Mouse (Mus musculus) midbrain, embryonic 15.5 days (tissue): Measurements from ENCODE around the gene Ophn1. TPM values are rescaled to one million over a fixed set of nuclear protein-coding genes. Genes with fewer than 3 reads are reported as not detected.

Source experiments
- ATAC-seq: fragments of 200-750 bp; cut with Nextera tagmentation; replicated peaks from 2 replicates; pipeline ENCODE4 v1.8.0; 2017; ENCODE audit warnings: moderate TSS enrichment
- H3K27ac ChIP-seq: fragments of 300-500 bp; sonication (generic); 2 replicates; pipeline ENCODE4 v1.5.1; 2015; ENCODE audit warnings: mild to moderate bottlenecking, inconsistent platforms
- H3K27me3 ChIP-seq: fragments of 300-500 bp; sonication (generic); replicated peaks from 2 replicates; pipeline ENCODE4 v1.6.1; 2015; ENCODE audit warnings: inconsistent platforms
- H3K36me3 ChIP-seq: fragments of 300-500 bp; sonication (generic); replicated peaks from 2 replicates; pipeline ENCODE4 v1.6.1; 2015; ENCODE audit warnings: inconsistent platforms
- H3K4me1 ChIP-seq: fragments of 300-500 bp; sonication (generic); 2 replicates; pipeline ENCODE4 v1.6.1; 2015; ENCODE audit warnings: inconsistent platforms
- H3K4me2 ChIP-seq: fragments of 300-500 bp; sonication (generic); 2 replicates; pipeline ENCODE4 v1.6.1; 2015; ENCODE audit warnings: inconsistent platforms, mild to moderate bottlenecking, moderate library complexity
- H3K4me3 ChIP-seq: fragments of 300-500 bp; sonication (generic); 2 replicates; pipeline ENCODE4 v1.5.1; 2015; ENCODE audit warnings: mild to moderate bottlenecking, inconsistent platforms
- H3K9ac ChIP-seq: fragments of 300-500 bp; sonication (generic); 2 replicates; pipeline ENCODE4 v1.6.1; 2015; ENCODE audit warnings: mild to moderate bottlenecking, inconsistent platforms
- H3K9me3 ChIP-seq: fragments of 300-500 bp; sonication (generic); 2 replicates; pipeline ENCODE4 v1.6.1; 2016; ENCODE audit warnings: inconsistent platforms
- WGBS: fragments of 180-500 bp; shearing (Covaris S2); methylation state at CpG from one replicate; pipeline ENCODE4 v1.1.7; 2015; ENCODE audit warnings: mixed read lengths; 5-methylcytosine and 5-hydroxymethylcytosine counted together
- polyA plus RNA-seq: library from polyadenylated mRNA; unstranded; fragments of >200 nt; fragmentation: Nextera tagmentation; extraction: Ambion mirVana; gene quantifications from 2 replicates; pipeline ENCODE4 v1.2.1, GENCODE M21; 2015

Gene Ophn1
- polyA plus RNA-seq, 1 experiment from 2014 or later: 46.6 TPM

- no peaks in the 10 kb centered on the region for H3K36me3 ChIP-seq
- no peak overlapping the region for H3K4me2 ChIP-seq
- H3K27ac ChIP-seq: no peak overlapping the region
- H3K9me3 ChIP-seq: no peaks in the 10 kb centered on the region
- H3K27me3 ChIP-seq: no peaks in the 10 kb centered on the region
- 55% methylated on average over 6 of the region's 6 CpGs for WGBS
- H3K9ac ChIP-seq: no peak overlapping the region
- no peaks in the 10 kb centered on the region for H3K4me1 ChIP-seq
- no peak overlapping the region for H3K4me3 ChIP-seq
- no peak for ATAC-seq
These were observed 15.7 kb downstream of the Ophn1 start for GRCm38 (mm10) chrX:98875144-98875543.

DNA sequence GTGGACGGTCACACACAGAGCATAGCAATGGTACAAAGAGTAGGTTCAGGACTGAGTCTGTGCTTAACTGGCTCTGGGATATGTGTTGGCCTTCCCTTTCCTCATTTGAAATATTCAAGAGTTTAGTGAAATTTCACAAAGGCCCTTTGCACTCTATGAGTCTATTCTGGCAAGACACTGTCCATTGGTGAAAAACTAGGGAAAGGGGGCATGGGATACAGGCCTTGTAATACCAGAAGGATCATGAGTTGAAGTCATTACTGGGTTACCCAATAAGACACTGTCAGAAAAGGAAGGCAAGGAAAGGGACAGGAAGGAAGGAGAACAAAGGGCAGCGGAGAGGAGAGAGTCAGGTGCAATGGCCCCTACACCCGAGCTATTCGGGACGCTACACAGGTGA, 16.7 kb downstream of the Ophn1 start:
- no peak overlapping the region for H3K9ac ChIP-seq

DNA sequence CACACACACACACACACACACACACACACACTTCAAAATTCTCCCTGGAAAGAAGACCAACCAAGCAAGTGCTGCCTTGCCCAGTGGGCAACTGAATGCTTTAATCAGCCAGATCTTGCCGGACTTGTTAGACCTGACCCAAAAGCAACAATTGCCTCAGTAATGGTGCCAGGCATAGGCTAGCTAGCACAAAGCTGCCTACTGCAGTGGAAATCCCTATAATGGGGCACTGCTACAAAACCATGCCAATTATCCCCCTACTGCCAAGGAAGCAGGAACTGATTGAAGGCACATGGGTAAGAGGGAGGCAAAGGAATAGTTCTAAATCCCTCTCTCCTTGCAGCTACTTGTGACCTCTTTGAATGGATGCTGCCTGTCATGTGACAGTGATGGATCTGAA, 18.8 kb downstream of the Ophn1 start:
- no peak overlapping the region for H3K4me2 ChIP-seq
- no peak overlapping the region for H3K4me3 ChIP-seq
- no peaks in the 10 kb centered on the region for H3K36me3 ChIP-seq
- no peak for ATAC-seq
- H3K4me1 ChIP-seq: no peaks in the 10 kb centered on the region
- no peaks in the 10 kb centered on the region for H3K9me3 ChIP-seq
- no peak overlapping the region for H3K27ac ChIP-seq
- no peak overlapping the region for H3K9ac ChIP-seq
- no peaks in the 10 kb centered on the region for H3K27me3 ChIP-seq
- WGBS: 76% methylated on average over 1 of the region's 1 CpGs

More for the DNA sequence above, 16.7 kb downstream of the Ophn1 start:
- no peak overlapping the region for H3K4me2 ChIP-seq
- 86% methylated on average over 5 of the region's 5 CpGs for WGBS
- no peak overlapping the region for H3K4me3 ChIP-seq
- H3K9me3 ChIP-seq: no peaks in the 10 kb centered on the region
- no peak for ATAC-seq
- no peaks in the 10 kb centered on the region for H3K4me1 ChIP-seq
- H3K27me3 ChIP-seq: no peaks in the 10 kb centered on the region
- H3K27ac ChIP-seq: no peak overlapping the region
- H3K36me3 ChIP-seq: no peaks in the 10 kb centered on the region

GRCm38 (mm10) chrX:98870541-98870940, 20.3 kb downstream of the Ophn1 start:
- Histone ChIP-seq H3K4me1 (no peaks in the 10 kb centered on the region), H3K27ac (no peak overlapping the region), H3K4me3 (no peak overlapping the region), H3K36me3 (no peaks in the 10 kb centered on the region), H3K9ac (no peak overlapping the region), H3K4me2 (no peak overlapping the region), H3K27me3 (no peaks in the 10 kb centered on the region), H3K9me3 (no peaks in the 10 kb centered on the region)
- 91% methylated on average over 1 of the region's 1 CpGs for WGBS
- no peak for ATAC-seq

DNA sequence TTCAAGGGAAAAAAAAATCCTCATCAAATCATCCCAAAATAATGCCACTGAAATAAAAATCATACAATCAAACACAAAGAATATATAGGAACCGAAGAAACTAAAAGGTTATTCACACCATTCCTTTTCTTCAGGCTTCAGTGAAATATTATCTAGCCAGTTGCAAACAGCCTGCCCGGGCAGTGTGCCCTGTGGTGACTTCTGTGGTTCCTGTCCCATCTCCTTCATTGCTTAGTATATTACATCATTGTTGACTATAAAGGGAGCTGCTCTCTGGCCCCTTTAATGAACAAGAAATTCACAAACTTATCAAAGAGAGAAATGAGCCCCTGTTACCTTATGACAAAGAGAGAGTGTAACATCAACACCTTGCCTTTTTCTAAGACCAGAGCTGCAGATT, 21.1 kb downstream of the Ophn1 start:
- Histone ChIP-seq H3K4me3 (no peak overlapping the region), H3K9ac (no peak overlapping the region), H3K4me2 (no peak overlapping the region), H3K36me3 (no peaks in the 10 kb centered on the region), H3K4me1 (no peaks in the 10 kb centered on the region), H3K9me3 (no peaks in the 10 kb centered on the region), H3K27ac (no peak overlapping the region), H3K27me3 (no peaks in the 10 kb centered on the region)
- WGBS: 83% methylated on average over 2 of the region's 2 CpGs
- no peak for ATAC-seq

GRCm38 (mm10) chrX:98869165-98869564, 21.7 kb downstream of the Ophn1 start:
- H3K9ac ChIP-seq: no peak overlapping the region
- H3K36me3 ChIP-seq: no peaks in the 10 kb centered on the region
- 83% methylated on average over 5 of the region's 5 CpGs for WGBS
- H3K4me3 ChIP-seq: no peak overlapping the region
- no peaks in the 10 kb centered on the region for H3K4me1 ChIP-seq
- H3K27me3 ChIP-seq: no peaks in the 10 kb centered on the region
- H3K27ac ChIP-seq: no peak overlapping the region
- ATAC-seq: no peak
- H3K4me2 ChIP-seq: no peak overlapping the region
- no peaks in the 10 kb centered on the region for H3K9me3 ChIP-seq

DNA sequence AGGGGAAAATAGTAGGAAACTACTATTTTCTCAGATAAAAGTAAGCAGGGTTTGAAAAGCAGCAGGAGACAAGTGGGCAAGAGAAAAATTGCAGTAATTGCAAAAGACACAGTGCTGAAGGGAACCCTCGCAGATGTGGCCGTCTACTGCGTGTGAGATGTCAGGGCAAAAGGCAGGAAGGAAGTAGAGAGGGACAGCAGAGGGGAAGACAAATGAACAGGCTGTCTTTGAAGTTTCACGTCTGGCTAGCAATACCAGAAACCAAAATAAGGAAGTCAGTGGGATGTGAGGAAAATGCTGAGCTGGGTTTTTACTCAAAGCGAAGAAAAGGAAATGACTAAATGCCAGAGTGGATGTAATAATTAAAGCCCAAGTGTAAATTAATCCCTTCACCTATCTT, 30.7 kb downstream of the Ophn1 start:
- Histone ChIP-seq H3K4me2 (no peak overlapping the region), H3K4me1 (no peaks in the 10 kb centered on the region), H3K4me3 (no peak overlapping the region), H3K9ac (no peak overlapping the region), H3K27ac (no peak overlapping the region), H3K36me3 (no peaks in the 10 kb centered on the region), H3K27me3 (no peaks in the 10 kb centered on the region), H3K9me3 (no peaks in the 10 kb centered on the region)
- 73% methylated on average over 5 of the region's 5 CpGs for WGBS
- ATAC-seq: no peak

DNA sequence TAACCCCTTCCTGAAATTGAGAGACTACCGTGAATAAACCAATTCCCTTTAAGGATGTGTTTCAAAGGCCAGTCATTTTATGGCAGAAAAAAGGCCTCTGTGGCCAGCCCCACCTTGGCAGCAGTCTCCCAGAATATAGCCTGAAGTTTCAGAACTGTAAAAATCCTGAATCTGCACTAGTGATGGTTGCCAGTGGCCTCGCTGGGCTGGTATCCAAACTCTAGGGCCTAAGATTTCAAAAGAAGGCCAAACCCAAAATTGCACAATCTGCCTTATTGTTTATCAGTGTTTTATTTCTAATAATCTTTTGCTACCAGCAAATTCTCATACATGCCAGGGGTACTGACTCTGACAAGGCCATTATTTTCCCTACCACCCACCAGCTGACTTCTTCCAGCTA, 34.8 kb downstream of the Ophn1 start:
- no peak overlapping the region for H3K27ac ChIP-seq
- 87% methylated on average over 2 of the region's 2 CpGs for WGBS
- no peak overlapping the region for H3K4me3 ChIP-seq
- H3K9ac ChIP-seq: no peak overlapping the region
- no peaks in the 10 kb centered on the region for H3K4me1 ChIP-seq
- ATAC-seq: no peak
- H3K27me3 ChIP-seq: no peaks in the 10 kb centered on the region
- no peaks in the 10 kb centered on the region for H3K36me3 ChIP-seq
- H3K4me2 ChIP-seq: no peak overlapping the region
- H3K9me3 ChIP-seq: no peaks in the 10 kb centered on the region

- H3K4me1 ChIP-seq: no peaks in the 10 kb centered on the region
- H3K9ac ChIP-seq: no peak overlapping the region
- H3K36me3 ChIP-seq: no peaks in the 10 kb centered on the region
- no peak overlapping the region for H3K27ac ChIP-seq
- no peak overlapping the region for H3K4me3 ChIP-seq
- no peak for ATAC-seq
- H3K27me3 ChIP-seq: no peaks in the 10 kb centered on the region
- no peak overlapping the region for H3K4me2 ChIP-seq
- H3K9me3 ChIP-seq: no peaks in the 10 kb centered on the region
- 84% methylated on average over 6 of the region's 6 CpGs for WGBS
These were observed 40.0 kb downstream of the Ophn1 start for GRCm38 (mm10) chrX:98850869-98851268.

DNA sequence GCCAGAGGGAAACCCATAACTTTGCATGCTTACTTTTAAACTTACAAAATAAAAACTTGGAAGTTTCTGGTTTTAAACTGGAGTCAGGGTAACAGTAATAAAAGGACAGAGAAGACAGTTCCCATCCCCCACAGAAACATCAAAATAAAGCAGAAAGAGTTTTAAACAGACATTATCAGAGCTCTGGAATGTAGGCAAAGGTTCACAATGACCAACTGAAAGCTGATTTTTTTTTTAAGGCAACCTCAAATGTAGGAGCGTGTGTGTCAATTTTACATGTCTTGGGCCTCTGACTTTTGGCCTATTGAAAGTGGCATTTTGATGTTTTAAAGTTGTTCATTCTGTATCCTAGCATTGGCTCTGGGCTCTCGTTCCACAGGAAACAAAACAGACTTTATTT, 49.2 kb downstream of the Ophn1 start:
- no peaks in the 10 kb centered on the region for H3K27me3 ChIP-seq
- WGBS: 74% methylated on average over 2 of the region's 2 CpGs
- H3K36me3 ChIP-seq: no peaks in the 10 kb centered on the region
- no peaks in the 10 kb centered on the region for H3K4me1 ChIP-seq
- H3K27ac ChIP-seq: no peak overlapping the region
- ATAC-seq: no peak
- no peak overlapping the region for H3K9ac ChIP-seq
- no peaks in the 10 kb centered on the region for H3K9me3 ChIP-seq
- no peak overlapping the region for H3K4me3 ChIP-seq
- no peak overlapping the region for H3K4me2 ChIP-seq

DNA sequence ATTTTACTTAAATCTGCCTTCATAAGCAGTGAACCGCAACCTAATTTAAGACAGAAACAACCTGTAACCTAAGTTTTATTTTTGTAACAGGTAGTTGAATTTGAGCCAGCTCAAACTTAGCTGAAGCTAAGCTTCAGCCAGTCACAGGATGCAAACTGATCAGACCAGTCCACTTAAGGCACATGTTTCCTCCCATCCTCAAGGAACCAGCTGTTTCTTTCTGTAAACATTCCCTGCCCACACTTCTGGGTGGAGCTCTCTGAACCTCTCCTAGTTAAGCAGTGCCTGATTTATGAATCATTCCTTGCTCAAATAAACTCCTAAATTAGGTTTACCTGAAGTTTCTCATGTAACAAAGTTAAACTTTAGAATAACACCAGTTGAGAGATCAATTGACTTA, 54.8 kb downstream of the Ophn1 start:
- Histone ChIP-seq H3K4me3 (no peak overlapping the region), H3K9ac (no peak overlapping the region), H3K9me3 (no peaks in the 10 kb centered on the region), H3K36me3 (no peaks in the 10 kb centered on the region), H3K27ac (no peak overlapping the region), H3K27me3 (no peaks in the 10 kb centered on the region), H3K4me2 (no peak overlapping the region), H3K4me1 (no peaks in the 10 kb centered on the region)
- ATAC-seq: no peak
- 97% methylated on average over 1 of the region's 1 CpGs for WGBS

- H3K27me3 ChIP-seq: no peaks in the 10 kb centered on the region
These were observed 87.0 kb downstream of the Ophn1 start for GRCm38 (mm10) chrX:98803813-98804212.

GRCm38 (mm10) chrX:98774247-98774950, 116.4 kb downstream of the Ophn1 start:
- Histone ChIP-seq H3K36me3 (no peaks in the 10 kb centered on the region), H3K4me1 (no peaks in the 10 kb centered on the region), H3K27ac (no peak overlapping the region), H3K4me2 (no peak overlapping the region), H3K9ac (no peak overlapping the region), H3K9me3 (no peaks in the 10 kb centered on the region), H3K27me3 (no peaks in the 10 kb centered on the region), H3K4me3 (no peak overlapping the region)
- WGBS: 90% methylated on average over 4 of the region's 4 CpGs
- no peak for ATAC-seq

More at GRCm38 (mm10) chrX:98803813-98804212, 87.0 kb downstream of the Ophn1 start:
- no peak overlapping the region for H3K27ac ChIP-seq
- no peaks in the 10 kb centered on the region for H3K9me3 ChIP-seq
- H3K4me3 ChIP-seq: no peak overlapping the region
- no peak overlapping the region for H3K4me2 ChIP-seq
- no peak overlapping the region for H3K9ac ChIP-seq
- H3K4me1 ChIP-seq: no peaks in the 10 kb centered on the region
- H3K36me3 ChIP-seq: no peaks in the 10 kb centered on the region
- ATAC-seq: no peak
